Mouse (Mus musculus): ENCODE measurements around the gene Six3. TPM values are rescaled to one million over a fixed set of nuclear protein-coding genes. Genes with fewer than 3 reads are reported as not detected.

Gene Six3
- polyA plus RNA-seq, 1 experiment from 2014 or later = not detected

DNA sequence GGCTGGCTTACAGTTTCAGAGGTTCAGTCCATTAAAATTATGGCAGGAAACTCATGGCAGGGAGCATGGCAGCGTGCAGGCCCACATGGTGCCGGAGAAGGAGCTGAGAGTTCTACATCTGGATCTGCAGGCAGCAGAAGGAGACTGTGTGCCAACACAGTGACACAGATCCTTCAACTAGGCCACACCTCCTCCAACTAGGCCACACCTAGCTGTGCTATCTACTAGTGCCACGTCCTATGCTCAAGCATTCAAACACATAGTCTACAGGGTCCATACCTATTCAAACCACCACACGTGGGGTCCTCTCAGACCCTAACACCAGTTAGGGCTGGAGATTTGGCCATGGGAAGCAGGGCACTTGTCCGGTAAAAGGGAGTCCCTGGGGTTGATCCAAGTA lies 27.6 kb upstream of the Six3 start:
- Histone ChIP-seq H3K9ac (ENCODE audit: low read length) (no peak overlapping the region), H3K4me1 (ENCODE audit: control insufficient read depth in 2 of 2, insufficient read depth in 2 of 2, low read length in 2 of 2) (no peaks in the 10 kb centered on the region), H3K27me3 (ENCODE audit: control insufficient read depth, insufficient read depth, low read length) (no peaks in the 10 kb centered on the region), H3K4me3 (ENCODE audit: control insufficient read depth in 1 of 2, insufficient read depth in 1 of 2, low read depth in 1 of 2, low read length in 2 of 2) (no peak overlapping the region), H3K27ac (replicated peaks in 1 of 2; ENCODE audit: control insufficient read depth in 1 of 2, insufficient read depth in 1 of 2, low read depth in 2 of 2, low read length in 2 of 2) (no peak overlapping the region), H3K4me2 (ENCODE audit: low read length) (no peak overlapping the region), H3K36me3 (ENCODE audit: control insufficient read depth, insufficient read depth, low read length) (no peaks in the 10 kb centered on the region), H3K9me3 (ENCODE audit: control insufficient read depth, low read length) (0 out of 2 replicates have a peak, but pooled peaks cover under 1% of the 10 kb centered on the region)
- ATAC-seq (ENCODE audit: insufficient number of reproducible peaks, insufficient read depth, low FRiP score, low read depth) = no peak
- 82% methylated on average over 5 of the region's 5 CpGs for WGBS

DNA sequence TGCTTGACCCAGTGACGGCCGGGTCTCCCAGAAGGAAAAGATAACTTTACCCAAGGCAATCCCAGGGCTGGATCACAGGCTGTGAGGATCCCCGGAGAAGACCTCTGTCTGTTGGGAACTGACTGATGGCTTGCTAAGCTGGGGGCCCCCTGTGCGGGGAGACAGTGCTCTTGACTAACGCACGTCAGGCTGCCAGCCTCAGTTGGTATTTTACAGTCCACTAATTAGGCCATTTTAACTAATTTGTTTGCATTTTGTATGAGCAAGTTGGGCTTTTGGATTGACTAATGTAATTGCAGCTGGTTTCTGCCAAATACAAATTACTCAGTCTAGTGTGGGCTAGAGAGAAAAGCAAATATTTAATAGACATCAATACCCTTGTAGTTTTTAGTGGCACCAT lies 21.4 kb upstream of the Six3 start:
- 74% methylated on average over 6 of the region's 6 CpGs for WGBS
- H3K4me3 ChIP-seq (ENCODE audit: control insufficient read depth in 1 of 2, insufficient read depth in 1 of 2, low read depth in 1 of 2, low read length in 2 of 2) = no peak overlapping the region

DNA sequence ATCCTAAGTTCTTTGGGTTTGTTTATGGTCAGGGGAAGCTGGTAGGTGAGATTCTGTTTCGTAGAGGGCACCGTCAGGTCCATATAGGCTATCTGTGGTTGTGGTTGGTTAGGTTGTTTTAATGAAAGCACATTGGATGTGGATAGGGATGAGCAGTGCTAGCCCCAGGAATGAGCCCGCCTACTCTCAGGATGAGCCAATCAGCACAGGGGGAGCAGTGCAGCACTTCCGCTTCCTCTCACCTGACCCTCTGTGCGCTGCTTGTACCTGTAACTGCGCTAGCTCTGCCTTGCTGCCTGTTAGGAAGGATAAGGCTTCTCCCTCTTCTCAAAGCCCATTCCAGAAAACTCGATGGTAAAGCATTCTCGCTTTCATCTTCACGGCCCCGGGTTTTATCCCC lies 17.6 kb upstream of the Six3 start:
- Histone ChIP-seq H3K27ac (replicated peaks in 1 of 2; ENCODE audit: control insufficient read depth in 1 of 2, insufficient read depth in 1 of 2, low read depth in 2 of 2, low read length in 2 of 2) (no peak overlapping the region), H3K4me1 (ENCODE audit: control insufficient read depth in 2 of 2, insufficient read depth in 2 of 2, low read length in 2 of 2) (0 out of 4 replicates have a peak, but pooled peaks cover 2% of the 10 kb centered on the region in 2 experiments), H3K36me3 (ENCODE audit: control insufficient read depth, insufficient read depth, low read length) (no peaks in the 10 kb centered on the region), H3K4me3 (ENCODE audit: control insufficient read depth in 1 of 2, insufficient read depth in 1 of 2, low read depth in 1 of 2, low read length in 2 of 2) (no peak overlapping the region), H3K9me3 (ENCODE audit: control insufficient read depth, low read length) (peaks cover 4% of the 10 kb centered on the region; the same call in 1 of the 2 replicates), H3K27me3 (ENCODE audit: control insufficient read depth, insufficient read depth, low read length) (peaks cover 10% of the 10 kb centered on the region; the same call in 1 of the 2 replicates), H3K4me2 (ENCODE audit: low read length) (0 out of 2 replicates have a peak overlapping the region, but pooled peaks have one; percentile 6), H3K9ac (ENCODE audit: low read length) (peak overlapping the region; percentile 31; the same call in 1 of the 2 replicates)
- ATAC-seq (ENCODE audit: insufficient number of reproducible peaks, insufficient read depth, low FRiP score, low read depth) = no peak
- WGBS = 60% methylated on average over 10 of the region's 10 CpGs

More for the DNA sequence above, 21.4 kb upstream of the Six3 start:
- H3K36me3 ChIP-seq (ENCODE audit: control insufficient read depth, insufficient read depth, low read length) = no peaks in the 10 kb centered on the region
- H3K4me1 ChIP-seq (ENCODE audit: control insufficient read depth in 2 of 2, insufficient read depth in 2 of 2, low read length in 2 of 2) = 0 out of 4 replicates have a peak, but pooled peaks cover 2% of the 10 kb centered on the region in 2 experiments
- peaks cover 5% of the 10 kb centered on the region; the same call in 1 of the 2 replicates for H3K9me3 ChIP-seq (ENCODE audit: control insufficient read depth, low read length)
- no peak for ATAC-seq (ENCODE audit: insufficient number of reproducible peaks, insufficient read depth, low FRiP score, low read depth)
- no peaks in the 10 kb centered on the region; the same call in 1 of the 2 replicates for H3K27me3 ChIP-seq (ENCODE audit: control insufficient read depth, insufficient read depth, low read length)
- no peak overlapping the region for H3K9ac ChIP-seq (ENCODE audit: low read length)
- no peak overlapping the region for H3K27ac ChIP-seq (replicated peaks in 1 of 2; ENCODE audit: control insufficient read depth in 1 of 2, insufficient read depth in 1 of 2, low read depth in 2 of 2, low read length in 2 of 2)
- no peak overlapping the region for H3K4me2 ChIP-seq (ENCODE audit: low read length)

DNA sequence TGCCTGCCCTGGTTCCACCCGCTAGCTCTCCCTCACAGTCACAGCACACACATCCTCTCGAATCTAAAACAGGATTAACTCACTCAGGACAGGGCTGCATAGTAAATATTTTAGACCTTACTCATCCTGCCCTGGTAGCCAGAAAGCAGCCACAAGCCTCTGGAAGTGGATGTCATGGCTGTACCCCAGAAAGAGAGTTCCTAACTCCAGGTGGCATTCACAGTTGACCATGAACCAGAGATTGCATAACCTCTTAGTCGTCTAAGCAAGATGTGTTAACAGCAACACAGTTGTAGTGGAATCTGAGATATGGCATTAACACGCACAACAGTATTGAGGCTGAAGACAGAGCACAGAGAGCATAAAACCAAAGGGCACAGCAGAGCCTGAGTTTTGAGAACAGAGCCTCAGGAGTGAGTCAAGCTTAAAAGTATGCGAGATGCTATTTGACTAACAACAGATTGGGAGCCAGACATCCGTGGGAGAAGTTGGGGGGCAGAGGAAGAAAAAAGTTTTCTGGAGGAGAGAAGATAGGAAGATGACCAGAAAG lies 17.0 kb upstream of the Six3 start:
- no peak for ATAC-seq (ENCODE audit: insufficient number of reproducible peaks, insufficient read depth, low FRiP score, low read depth)
- no peak overlapping the region for H3K4me3 ChIP-seq (ENCODE audit: control insufficient read depth in 1 of 2, insufficient read depth in 1 of 2, low read depth in 1 of 2, low read length in 2 of 2)
- no peaks in the 10 kb centered on the region for H3K36me3 ChIP-seq (ENCODE audit: control insufficient read depth, insufficient read depth, low read length)
- no peak overlapping the region for H3K27ac ChIP-seq (replicated peaks in 1 of 2; ENCODE audit: control insufficient read depth in 1 of 2, insufficient read depth in 1 of 2, low read depth in 2 of 2, low read length in 2 of 2)
- 0 out of 4 replicates have a peak, but pooled peaks cover 2% of the 10 kb centered on the region in 2 experiments for H3K4me1 ChIP-seq (ENCODE audit: control insufficient read depth in 2 of 2, insufficient read depth in 2 of 2, low read length in 2 of 2)
- H3K9me3 ChIP-seq (ENCODE audit: control insufficient read depth, low read length) = no peaks in the 10 kb centered on the region
- 23% methylated on average over 6 of the region's 6 CpGs for WGBS
- H3K4me2 ChIP-seq (ENCODE audit: low read length) = 0 out of 2 replicates have a peak overlapping the region, but pooled peaks have one; percentile 6
- H3K27me3 ChIP-seq (ENCODE audit: control insufficient read depth, insufficient read depth, low read length) = peaks cover 15% of the 10 kb centered on the region
- no peak overlapping the region for H3K9ac ChIP-seq (ENCODE audit: low read length)

DNA sequence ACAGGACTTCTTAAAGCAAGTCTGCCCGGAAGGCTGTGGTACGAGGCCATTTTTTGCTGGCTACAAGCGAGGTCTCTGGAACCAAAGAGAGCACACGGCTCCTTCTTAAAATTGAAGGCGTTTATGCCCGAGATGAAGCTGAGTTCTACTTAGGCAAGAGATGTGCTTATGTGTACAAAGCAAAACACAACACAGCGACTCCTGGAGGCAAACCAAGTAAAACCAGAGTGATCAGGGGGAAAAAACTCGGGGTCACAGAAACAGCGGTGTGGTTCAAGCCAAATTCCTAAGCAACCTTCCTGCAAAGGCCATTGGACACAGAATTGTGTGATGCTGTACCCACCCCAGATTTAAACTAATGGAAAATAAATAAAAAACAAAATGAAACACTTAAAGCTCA lies 13.9 kb upstream of the Six3 start:
- H3K4me1 ChIP-seq (ENCODE audit: control insufficient read depth in 2 of 2, insufficient read depth in 2 of 2, low read length in 2 of 2) = 0 out of 4 replicates have a peak, but pooled peaks cover 2% of the 10 kb centered on the region in 2 experiments
- H3K9me3 ChIP-seq (ENCODE audit: control insufficient read depth, low read length) = no peaks in the 10 kb centered on the region
- H3K4me2 ChIP-seq (ENCODE audit: low read length) = no peak overlapping the region
- no peak overlapping the region for H3K4me3 ChIP-seq (ENCODE audit: control insufficient read depth in 1 of 2, insufficient read depth in 1 of 2, low read depth in 1 of 2, low read length in 2 of 2)
- 55% methylated on average over 9 of the region's 9 CpGs for WGBS
- no peaks in the 10 kb centered on the region for H3K36me3 ChIP-seq (ENCODE audit: control insufficient read depth, insufficient read depth, low read length)
- H3K27me3 ChIP-seq (ENCODE audit: control insufficient read depth, insufficient read depth, low read length) = peaks cover 41% of the 10 kb centered on the region
- no peak for ATAC-seq (ENCODE audit: insufficient number of reproducible peaks, insufficient read depth, low FRiP score, low read depth)
- H3K27ac ChIP-seq (replicated peaks in 1 of 2; ENCODE audit: control insufficient read depth in 1 of 2, insufficient read depth in 1 of 2, low read depth in 2 of 2, low read length in 2 of 2) = no peak overlapping the region
- no peak overlapping the region for H3K9ac ChIP-seq (ENCODE audit: low read length)

DNA sequence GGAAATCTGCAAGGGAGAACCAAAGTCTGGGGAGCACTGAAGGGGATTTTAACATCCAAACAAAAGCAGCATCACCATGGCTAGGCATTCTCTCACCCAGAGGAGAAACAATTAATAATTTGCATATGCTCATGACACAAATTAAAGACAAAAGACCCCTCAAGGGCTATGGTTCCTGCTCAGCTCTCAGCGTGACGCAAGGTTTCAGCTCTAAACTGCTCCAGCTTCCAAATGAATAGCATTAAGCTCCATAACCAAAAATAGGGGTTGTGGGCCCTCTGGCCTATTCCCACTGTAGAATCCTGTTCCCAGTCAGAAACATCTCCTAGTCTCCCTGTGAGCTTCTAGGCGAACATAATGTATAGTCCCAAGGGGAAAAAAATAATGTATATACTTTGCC lies 6.9 kb upstream of the Six3 start:
- peaks cover 90% of the 10 kb centered on the region for H3K27me3 ChIP-seq (ENCODE audit: control insufficient read depth, insufficient read depth, low read length)
- H3K9me3 ChIP-seq (ENCODE audit: control insufficient read depth, low read length) = no peaks in the 10 kb centered on the region
- H3K4me2 ChIP-seq (ENCODE audit: low read length) = no peak overlapping the region
- peaks cover 0 to 5% of the 10 kb centered on the region in 2 experiments; a peak in 1 of 4 replicates for H3K4me1 ChIP-seq (ENCODE audit: control insufficient read depth in 2 of 2, insufficient read depth in 2 of 2, low read length in 2 of 2)
- no peak overlapping the region for H3K9ac ChIP-seq (ENCODE audit: low read length)
- no peak overlapping the region for H3K4me3 ChIP-seq (ENCODE audit: control insufficient read depth in 1 of 2, insufficient read depth in 1 of 2, low read depth in 1 of 2, low read length in 2 of 2)
- 9% methylated on average over 3 of the region's 3 CpGs for WGBS
- no peak for ATAC-seq (ENCODE audit: insufficient number of reproducible peaks, insufficient read depth, low FRiP score, low read depth)
- no peaks in the 10 kb centered on the region for H3K36me3 ChIP-seq (ENCODE audit: control insufficient read depth, insufficient read depth, low read length)
- H3K27ac ChIP-seq (replicated peaks in 1 of 2; ENCODE audit: control insufficient read depth in 1 of 2, insufficient read depth in 1 of 2, low read depth in 2 of 2, low read length in 2 of 2) = no peak overlapping the region

DNA sequence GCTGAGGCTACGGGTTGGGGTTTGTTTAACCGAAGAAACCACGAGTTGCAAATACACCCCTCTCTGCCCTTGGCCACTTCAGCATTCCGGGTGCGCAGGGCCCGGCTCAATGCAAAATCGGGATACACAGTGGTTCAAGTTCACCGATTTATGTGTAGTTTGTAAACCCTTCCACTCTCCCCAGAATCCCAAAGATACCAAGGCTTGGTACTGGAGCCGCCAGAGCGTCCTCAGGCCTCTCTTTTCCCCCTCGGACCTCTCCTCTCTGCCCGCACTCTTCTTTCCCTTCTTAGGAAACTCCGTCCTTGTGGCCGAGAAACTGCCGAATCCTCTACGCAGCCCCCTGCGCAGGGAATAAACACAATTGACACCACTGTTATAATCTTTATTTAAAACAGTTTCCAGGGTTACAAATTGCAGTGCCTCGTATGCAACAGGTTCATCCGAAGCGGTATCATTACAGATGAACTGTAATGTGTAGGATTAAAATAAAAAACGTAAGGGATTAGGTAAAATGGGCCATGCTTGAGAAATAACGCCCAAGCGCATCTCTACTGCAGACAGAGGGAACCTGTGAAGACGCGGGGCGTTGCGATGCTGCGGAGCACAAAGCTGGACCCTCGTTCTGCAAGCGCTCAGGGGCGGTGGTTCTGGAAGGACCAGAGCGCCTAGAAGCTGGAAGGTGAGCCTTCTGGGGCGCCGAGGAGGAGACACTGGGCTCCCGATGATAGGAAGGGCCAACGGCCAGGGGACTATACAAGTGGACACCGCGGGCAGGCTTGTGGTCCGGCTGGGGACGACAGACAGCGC lies 5.6 kb upstream of the Six3 start:
- H3K4me1 ChIP-seq (ENCODE audit: control insufficient read depth in 2 of 2, insufficient read depth in 2 of 2, low read length in 2 of 2) = peaks cover 0 to 5% of the 10 kb centered on the region in 2 experiments; a peak in 1 of 4 replicates
- no peak overlapping the region for H3K4me3 ChIP-seq (ENCODE audit: control insufficient read depth in 1 of 2, insufficient read depth in 1 of 2, low read depth in 1 of 2, low read length in 2 of 2)
- no peak overlapping the region for H3K4me2 ChIP-seq (ENCODE audit: low read length)
- H3K9ac ChIP-seq (ENCODE audit: low read length) = no peak overlapping the region
- peaks cover 91% of the 10 kb centered on the region for H3K27me3 ChIP-seq (ENCODE audit: control insufficient read depth, insufficient read depth, low read length)
- H3K9me3 ChIP-seq (ENCODE audit: control insufficient read depth, low read length) = no peaks in the 10 kb centered on the region
- no peaks in the 10 kb centered on the region for H3K36me3 ChIP-seq (ENCODE audit: control insufficient read depth, insufficient read depth, low read length)
- H3K27ac ChIP-seq (replicated peaks in 1 of 2; ENCODE audit: control insufficient read depth in 1 of 2, insufficient read depth in 1 of 2, low read depth in 2 of 2, low read length in 2 of 2) = no peak overlapping the region
- ATAC-seq (ENCODE audit: insufficient number of reproducible peaks, insufficient read depth, low FRiP score, low read depth) = no peak
- WGBS = 1% methylated on average over 39 of the region's 41 CpGs

Measured in heart, embryonic 14.5 days (tissue).